Mouse (Mus musculus) thymus, adult 2 months (tissue): ENCODE measurements around the gene Med12l. TPM values are rescaled to one million over a fixed set of nuclear protein-coding genes. Genes with fewer than 3 reads are reported as not detected.

ENCODE experiments used
- DNase-seq: peaks from one replicate; pipeline ENCODE4 v3.0.0; 2021
- H3K27ac ChIP-seq: fragments of 200-500 bp; 2 replicates; pipeline ENCODE4 v1.5.1; 2012; ENCODE audit warnings: low read length, control low read depth; ENCODE audit not compliant: control insufficient read depth, insufficient read depth
- H3K27me3 ChIP-seq: fragments of 200-500 bp; 2 replicates; pipeline ENCODE4 v1.6.1; 2012; ENCODE audit warnings: mild to moderate bottlenecking, low read length, moderate library complexity, mixed read lengths; ENCODE audit not compliant: control insufficient read depth, insufficient read depth
- H3K36me3 ChIP-seq: fragments of 200-500 bp; 2 replicates; pipeline ENCODE4 v1.6.1; 2012; ENCODE audit warnings: mild to moderate bottlenecking, low read length, moderate library complexity; ENCODE audit not compliant: control insufficient read depth, insufficient read depth
- H3K4me1 ChIP-seq: fragments of 200-500 bp; replicated peaks from 2 replicates; pipeline ENCODE4 v1.6.1; 2012; ENCODE audit warnings: low read length; ENCODE audit not compliant: control insufficient read depth, insufficient read depth
- H3K4me3 ChIP-seq: fragments of 200-500 bp; 2 replicates; pipeline ENCODE4 v1.5.1; 2012; ENCODE audit warnings: mild to moderate bottlenecking, low read length, control low read depth, moderate library complexity; ENCODE audit not compliant: control insufficient read depth, insufficient read depth
- CTCF ChIP-seq: fragments of 200-500 bp; IDR thresholded peaks from 2 replicates; pipeline ENCODE4 v1.5.1; 2012; ENCODE audit warnings: mild to moderate bottlenecking, control low read depth, low read length, moderate library complexity, borderline replicate concordance; ENCODE audit not compliant: control insufficient read depth, poor library complexity, insufficient read depth; ENCODE audit errors: extremely low read depth
- POLR2A ChIP-seq: fragments of 200-500 bp; IDR thresholded peaks from 2 replicates; pipeline ENCODE4 v1.6.1; 2012; ENCODE audit warnings: mild to moderate bottlenecking, low read length, control low read depth, moderate library complexity; ENCODE audit not compliant: control insufficient read depth, poor library complexity, insufficient read depth; ENCODE audit errors: extremely low read depth
- WGBS: fragments of 180-500 bp; shearing (Covaris S2); methylation state at CpG from one replicate; pipeline ENCODE4 v1.1.7; 2018; 5-methylcytosine and 5-hydroxymethylcytosine counted together
- polyA plus RNA-seq: library from polyadenylated mRNA; depleted of rRNA; stranded (reverse); fragments of >200 nt; gene quantifications from 2 replicates; pipeline ENCODE4 v1.2.3, GENCODE M21; 2012

The Med12l gene
- polyA plus RNA-seq, 1 experiment: 3.3 TPM

DNA sequence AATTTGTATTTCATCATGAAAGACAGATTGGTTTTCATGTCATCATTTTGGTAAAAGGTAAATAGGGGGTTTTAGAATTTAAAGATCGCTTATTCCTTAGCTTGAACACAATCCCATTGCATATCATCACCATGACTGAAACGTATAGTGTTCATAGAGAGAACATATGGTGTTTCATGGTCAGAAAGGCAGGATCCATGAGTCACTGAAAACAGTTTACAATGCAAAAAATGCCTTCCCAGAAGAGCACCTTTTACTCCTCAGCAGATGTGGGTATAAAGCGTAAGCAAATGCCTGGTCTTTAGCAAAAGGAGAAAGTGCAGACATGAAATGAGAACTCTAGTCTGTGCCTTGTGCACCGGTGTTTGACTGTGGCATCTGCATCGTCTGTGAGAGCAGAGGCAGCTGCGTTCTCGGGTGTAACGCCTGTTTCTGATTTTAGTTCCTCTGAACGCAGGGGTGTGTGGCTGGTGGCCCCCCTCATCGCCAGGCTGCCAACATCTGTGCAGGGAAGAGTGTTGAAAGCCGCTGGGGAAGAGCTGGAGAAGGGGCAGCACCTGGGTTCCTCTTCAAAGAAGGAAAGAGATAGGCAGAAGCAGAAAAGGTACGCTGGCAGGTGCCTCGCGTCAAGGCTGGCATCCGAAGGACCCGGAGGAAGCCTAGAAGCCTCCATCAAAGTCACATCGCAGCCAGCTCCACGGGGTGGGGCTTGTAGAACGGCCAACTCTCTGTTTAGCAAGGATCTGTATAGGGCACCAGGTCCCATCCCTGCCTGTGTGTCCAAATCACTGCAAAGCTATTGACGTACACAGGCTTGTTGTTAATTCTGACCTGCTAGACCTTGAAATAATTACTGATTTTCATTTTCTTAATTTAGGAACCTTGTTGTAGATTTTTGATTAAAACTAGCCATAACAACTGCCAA lies 252.4 kb downstream of the Med12l start:
- Histone ChIP-seq H3K36me3 (no peaks in the 10 kb centered on the region), H3K27ac (peak overlapping the region; percentile 60), H3K4me3 (peak overlapping the region; percentile 28), H3K27me3 (no peaks in the 10 kb centered on the region), H3K4me1 (peaks cover 27% of the 10 kb centered on the region)
- peak; percentile 84 for DNase-seq
- WGBS: 14% methylated on average over 20 of the region's 20 CpGs
- TF ChIP-seq POLR2A (0 out of 2 replicates have a peak, but pooled peaks have one; percentile 37), CTCF (no peak)

DNA sequence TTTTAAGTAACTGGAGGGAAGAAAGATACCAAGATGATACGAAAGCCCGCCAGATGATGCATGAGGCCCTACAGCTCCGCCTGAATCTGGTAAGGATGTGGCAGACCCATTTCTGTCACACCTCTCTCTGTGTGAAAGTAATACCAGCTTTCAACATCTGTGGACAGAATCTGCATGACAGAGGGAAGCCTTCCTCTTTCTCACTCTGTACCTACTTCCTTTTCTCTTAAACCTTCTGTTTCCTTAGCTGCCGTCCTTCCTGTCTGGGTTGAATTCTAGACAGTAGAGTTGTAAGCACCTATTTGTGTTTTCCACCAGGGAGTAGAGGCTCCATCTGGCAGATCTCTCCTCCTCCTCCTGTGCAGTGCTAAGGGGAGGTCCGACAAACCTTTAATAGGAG lies 255.1 kb downstream of the Med12l start:
- Histone ChIP-seq H3K4me1 (peaks cover 36% of the 10 kb centered on the region), H3K4me3 (no peak overlapping the region), H3K36me3 (no peaks in the 10 kb centered on the region), H3K27me3 (no peaks in the 10 kb centered on the region), H3K27ac (peak overlapping the region; percentile 96)
- TF ChIP-seq POLR2A (no peak), CTCF (no peak)
- 4% methylated on average over 5 of the region's 5 CpGs for WGBS
- peak; percentile 60 for DNase-seq

DNA sequence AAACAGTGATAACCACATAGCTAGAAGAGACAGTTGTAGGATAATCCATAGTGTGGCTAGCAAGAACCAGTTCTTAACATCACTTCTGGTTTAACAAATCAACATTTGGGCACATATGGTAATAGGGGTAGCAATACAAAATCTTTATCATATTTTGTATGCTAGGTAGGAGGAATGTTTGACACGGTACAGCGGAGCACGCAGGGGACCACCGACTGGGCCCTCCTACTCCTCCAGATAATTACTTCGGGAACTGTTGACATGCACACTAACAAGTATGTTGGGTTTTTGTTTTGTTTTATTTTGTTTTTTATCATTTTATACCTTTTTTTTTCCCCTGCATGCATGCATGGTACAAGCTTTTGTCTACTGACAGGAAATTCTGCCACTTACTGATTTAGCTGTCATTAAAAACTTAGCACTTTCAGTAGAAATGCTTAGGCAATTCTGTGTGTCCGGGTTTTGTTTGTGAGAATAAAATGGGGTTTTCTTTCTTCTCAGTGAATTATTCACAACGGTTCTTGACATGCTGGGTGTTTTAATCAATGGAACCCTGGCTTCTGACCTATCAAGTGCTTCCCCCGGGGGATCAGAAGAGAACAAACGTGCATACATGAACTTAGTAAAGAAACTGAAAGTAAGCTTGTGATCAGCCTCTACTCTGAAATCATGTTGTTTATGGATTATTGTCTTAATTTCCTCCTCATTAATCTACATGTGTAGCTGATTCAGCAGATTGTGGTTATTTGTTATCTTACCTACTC lies 256.3 kb downstream of the Med12l start:
- 60% methylated on average over 9 of the region's 9 CpGs for WGBS
- TF ChIP-seq POLR2A (no peak), CTCF (no peak)
- H3K27ac ChIP-seq: peak overlapping the region; percentile 46; the same call in 1 of the 2 replicates
- H3K4me3 ChIP-seq: no peak overlapping the region
- peak; percentile 25 for DNase-seq
- H3K27me3 ChIP-seq: no peaks in the 10 kb centered on the region
- peaks cover 36% of the 10 kb centered on the region for H3K4me1 ChIP-seq
- H3K36me3 ChIP-seq: no peaks in the 10 kb centered on the region

DNA sequence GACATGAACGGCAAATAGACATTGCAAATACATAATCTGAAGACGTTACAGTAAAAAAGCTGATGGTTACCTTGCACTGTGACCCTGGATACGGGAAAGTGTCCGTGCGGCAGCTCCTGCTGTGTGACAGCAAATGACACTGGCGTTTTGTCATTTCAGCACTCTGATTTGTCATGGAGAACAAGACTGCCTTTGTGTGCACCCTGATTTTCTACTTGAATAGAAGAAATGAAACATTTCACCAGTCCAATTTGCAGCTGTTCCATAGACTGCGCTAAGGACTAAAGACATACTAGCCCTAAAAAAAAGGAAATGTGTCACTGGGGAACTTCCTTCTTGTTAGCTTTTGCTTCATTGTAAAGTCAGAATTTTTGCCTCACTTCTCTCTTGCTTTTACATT lies 257.1 kb downstream of the Med12l start, which contains the start of gene P2ry12:
Gene P2ry12, minus strand, starts transcription at position 168 of the 400 bp plus-strand sequence.
- Histone ChIP-seq H3K36me3 (no peaks in the 10 kb centered on the region), H3K27me3 (no peaks in the 10 kb centered on the region), H3K4me1 (peaks cover 36% of the 10 kb centered on the region), H3K4me3 (no peak within 1 kb of the TSS), H3K27ac (peak within 1 kb of the TSS; percentile 79; the same call in 1 of the 2 replicates)
- WGBS: 85% methylated on average over 7 of the region's 7 CpGs
- no peak for TF ChIP-seq POLR2A
- TF ChIP-seq CTCF: no peak
- no peak for DNase-seq

DNA sequence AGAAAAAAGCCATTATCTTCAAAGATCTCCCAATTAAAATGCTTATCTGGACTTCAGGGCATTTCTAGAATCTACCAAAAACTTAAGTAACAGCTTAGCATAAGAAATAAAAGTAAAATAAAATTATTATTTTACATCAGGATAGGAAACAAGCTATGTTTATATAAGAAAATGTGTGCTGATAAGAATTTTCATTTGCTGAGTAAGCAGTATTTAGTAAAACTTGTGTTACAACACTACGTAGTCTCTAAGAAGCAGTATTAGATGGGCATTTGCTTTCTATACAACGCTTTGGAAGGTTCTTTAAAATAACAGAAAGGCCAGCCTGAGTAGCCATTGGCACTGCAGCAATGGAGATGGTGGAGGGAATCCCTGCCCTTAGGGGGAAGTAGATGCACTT lies 257.8 kb downstream of the Med12l start:
- DNase-seq: no peak
- no peaks in the 10 kb centered on the region for H3K27me3 ChIP-seq
- no peaks in the 10 kb centered on the region for H3K36me3 ChIP-seq
- H3K27ac ChIP-seq: no peak overlapping the region
- H3K4me3 ChIP-seq: no peak overlapping the region
- WGBS: 100% methylated on average over 2 of the region's 2 CpGs
- H3K4me1 ChIP-seq: peaks cover 32% of the 10 kb centered on the region
- TF ChIP-seq CTCF (no peak), POLR2A (no peak)

DNA sequence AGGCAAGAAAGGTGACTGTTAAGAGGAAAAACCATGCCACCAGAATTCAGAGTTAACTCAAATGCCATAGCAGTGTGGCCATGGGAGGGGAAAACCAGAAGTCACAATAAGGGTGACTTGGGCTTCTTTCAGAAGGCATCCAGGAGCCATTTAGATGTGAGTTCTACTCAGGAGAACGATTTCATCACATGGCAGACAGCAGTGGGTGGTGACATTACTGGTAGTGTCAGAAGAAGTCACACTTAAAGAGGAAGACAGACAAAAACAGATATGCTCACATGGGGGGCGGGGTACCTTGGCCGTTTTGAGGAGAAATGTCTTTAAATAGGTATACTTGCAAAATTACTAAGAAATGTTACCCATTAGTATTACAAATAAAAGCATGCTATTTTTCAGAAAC lies 258.4 kb downstream of the Med12l start:
- 72% methylated on average over 3 of the region's 3 CpGs for WGBS
- peaks cover 29% of the 10 kb centered on the region for H3K4me1 ChIP-seq
- DNase-seq: no peak
- no peak for TF ChIP-seq POLR2A
- TF ChIP-seq CTCF: no peak
- no peaks in the 10 kb centered on the region for H3K27me3 ChIP-seq
- H3K4me3 ChIP-seq: no peak overlapping the region
- H3K36me3 ChIP-seq: no peaks in the 10 kb centered on the region
- H3K27ac ChIP-seq: no peak overlapping the region
